Mouse (Mus musculus) adrenal gland, adult (tissue): Measurements from ENCODE around the gene 1700008P02Rik.
"Not testable (repeated sequence)": the region's sequence is repeated elsewhere in the genome, so short reads cannot be mapped to it uniquely, and the experiment has no call there.

Source experiments
- DNase-seq, 2 experiments: peaks; one replicate each; pipeline ENCODE4 v3.0.0; 2022 to 2023; ENCODE audit warnings: low spot score in 1 of 2; ENCODE audit not compliant: inconsistent age in 2 of 2

The 1700008P02Rik gene

DNA sequence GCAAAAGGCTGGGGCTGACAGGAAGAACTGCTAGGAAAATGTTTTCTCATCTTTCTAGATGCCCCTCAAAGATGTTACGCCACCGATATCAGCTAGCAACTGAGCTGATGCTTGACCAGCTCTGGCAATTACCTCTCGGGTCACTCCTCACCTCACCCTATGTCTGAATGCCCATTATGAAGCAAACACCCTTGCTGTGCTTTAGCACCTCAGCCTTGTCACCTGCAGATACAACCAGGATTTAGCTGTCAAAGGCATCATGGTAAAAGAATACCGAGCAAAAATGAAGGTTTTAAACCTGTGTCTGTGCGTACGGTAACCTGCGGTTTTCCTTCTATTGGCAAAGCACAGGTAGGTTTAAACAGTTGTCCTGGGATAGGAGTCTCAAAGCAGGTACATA lies at the start of gene 1700008P02Rik:
TSS of gene 1700008P02Rik (minus strand) at position 101 of the 400 bp plus-strand sequence.
- DNase-seq, result no peak

DNA sequence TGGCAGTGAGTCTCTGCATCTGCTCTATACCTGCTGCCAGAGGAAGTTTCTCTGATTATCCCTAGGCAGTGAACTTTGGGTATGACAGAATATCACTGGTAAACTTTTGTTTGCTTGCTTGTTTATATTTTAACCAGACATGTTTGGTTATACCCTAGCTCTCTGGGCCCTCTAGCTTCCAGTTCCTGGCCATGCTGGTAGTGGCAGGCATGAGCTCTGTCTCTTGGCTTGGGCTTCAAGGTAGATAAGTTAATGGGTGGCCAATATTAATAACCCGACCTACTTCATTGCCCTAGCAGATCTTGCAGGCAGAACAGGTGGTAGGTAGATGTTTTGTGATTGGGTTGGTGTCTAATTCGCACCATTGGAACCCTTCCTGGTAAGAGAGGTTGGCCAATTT lies 29.2 kb upstream of the 1700008P02Rik start:
- DNase-seq, result no peak

DNA sequence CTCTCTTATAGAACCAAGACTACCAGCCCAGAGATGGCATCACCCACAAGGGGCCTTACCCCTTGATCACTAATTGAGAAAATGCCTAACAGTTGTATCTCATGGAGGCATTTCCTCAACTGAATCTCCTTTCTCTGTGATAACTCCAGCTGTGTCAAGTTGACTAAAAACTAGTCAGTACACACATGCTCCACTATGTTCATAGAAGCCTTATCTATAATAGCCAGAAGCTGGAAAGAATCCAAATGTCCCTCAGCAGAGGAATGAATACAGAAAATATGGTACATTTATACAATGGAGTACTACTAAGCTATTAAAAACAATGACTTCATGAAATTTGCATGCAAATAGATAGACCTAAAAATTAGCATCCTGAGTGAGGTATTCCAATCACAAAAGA lies 17.9 kb upstream of the 1700008P02Rik start:
- not testable (repeated sequence) for DNase-seq

- no peak for DNase-seq
Observed at GRCm38 (mm10) chr3:6634256-6634655, 14.0 kb upstream of the 1700008P02Rik start.

- no peak for DNase-seq
Observed at GRCm38 (mm10) chr3:6617881-6618280, 2.4 kb downstream of the 1700008P02Rik start.
